Mouse (Mus musculus) heart, embryonic 11.5 days (tissue): ENCODE data around the gene Ablim1. TPM values are rescaled to one million over a fixed set of nuclear protein-coding genes. Genes with fewer than 3 reads are reported as not detected.
"Not testable (repeated sequence)": the region's sequence is repeated elsewhere in the genome, so short reads cannot be mapped to it uniquely, and the experiment has no call there.

ENCODE experiments used
- ATAC-seq: fragments of 200-750 bp; cut with Nextera tagmentation; replicated peaks from 2 replicates; pipeline ENCODE4 v1.8.0; 2017; ENCODE audit warnings: moderate library complexity; ENCODE audit not compliant: insufficient number of reproducible peaks, low FRiP score, low TSS enrichment
- H3K27ac ChIP-seq: fragments of 300-500 bp; sonication (generic); 2 replicates; pipeline ENCODE4 v1.5.1; 2014; ENCODE audit warnings: mild to moderate bottlenecking, low read depth, low read length
- H3K27me3 ChIP-seq: fragments of 300-500 bp; sonication (generic); 2 replicates; pipeline ENCODE4 v1.6.1; 2014; ENCODE audit warnings: mild to moderate bottlenecking, low read length, mixed read lengths; ENCODE audit not compliant: control insufficient read depth, insufficient read depth
- H3K36me3 ChIP-seq: fragments of 300-500 bp; sonication (generic); 2 replicates; pipeline ENCODE4 v1.6.1; 2014; ENCODE audit warnings: mild to moderate bottlenecking, low read length, moderate library complexity, mixed read lengths; ENCODE audit not compliant: control insufficient read depth, insufficient read depth
- H3K4me1 ChIP-seq: fragments of 300-500 bp; sonication (generic); 2 replicates; pipeline ENCODE4 v1.6.1; 2014; ENCODE audit warnings: low read length; ENCODE audit not compliant: control insufficient read depth, insufficient read depth
- H3K4me2 ChIP-seq: fragments of 300-500 bp; sonication (generic); 2 replicates; pipeline ENCODE4 v1.6.1; 2014; ENCODE audit warnings: mild to moderate bottlenecking, moderate library complexity
- H3K4me3 ChIP-seq: fragments of 300-500 bp; sonication (generic); 2 replicates; pipeline ENCODE4 v1.5.1; 2014; ENCODE audit warnings: low read depth, low read length
- H3K9ac ChIP-seq: fragments of 300-500 bp; sonication (generic); 2 replicates; pipeline ENCODE4 v1.6.1; 2014; ENCODE audit warnings: mild to moderate bottlenecking, low read depth, low read length, moderate library complexity
- H3K9me3 ChIP-seq: fragments of 300-500 bp; sonication (generic); replicated peaks from 2 replicates; pipeline ENCODE4 v1.6.1; 2016; ENCODE audit warnings: low read length; ENCODE audit not compliant: control insufficient read depth
- WGBS: fragments of 180-500 bp; shearing (Covaris S2); extraction: QIAGEN DNeasy Blood & Tissue Kit; methylation state at CpG from one replicate; pipeline ENCODE4 v1.1.7; 2014; ENCODE audit not compliant: insufficient replicate concordance; 5-methylcytosine and 5-hydroxymethylcytosine counted together
- polyA plus RNA-seq: library from polyadenylated mRNA; unstranded; fragments of >200 nt; fragmentation: Nextera tagmentation; extraction: Ambion mirVana; gene quantifications from 2 replicates; pipeline ENCODE4 v1.2.1, GENCODE M21; 2014

Gene Ablim1
- polyA plus RNA-seq, 1 experiment from 2014 or later: 45.8 TPM

DNA sequence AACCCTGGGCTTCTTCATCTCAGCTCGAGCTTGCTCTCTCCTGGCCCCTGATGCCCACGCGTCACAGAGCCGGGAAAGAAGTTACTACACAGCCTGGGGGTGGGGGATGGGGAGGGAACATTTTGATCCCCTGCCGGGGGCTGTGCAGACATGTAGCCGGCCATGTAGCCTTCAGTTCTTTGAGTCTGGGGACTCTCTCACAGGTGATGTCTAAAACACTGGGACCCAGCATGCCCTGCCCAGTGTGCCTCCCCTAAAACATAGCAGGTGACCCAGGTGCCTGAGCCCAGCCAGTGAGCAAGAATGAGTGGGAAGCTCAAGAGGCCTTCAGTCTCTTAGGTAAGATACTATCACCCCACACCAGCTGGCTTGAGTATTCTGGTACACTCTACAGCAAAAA is 176.2 kb downstream of the Ablim1 start:
- Histone ChIP-seq H3K4me1 (peaks cover 8% of the 10 kb centered on the region; the same call in 1 of the 2 replicates), H3K27me3 (no peaks in the 10 kb centered on the region), H3K4me2 (no peak overlapping the region), H3K9me3 (no peaks in the 10 kb centered on the region), H3K36me3 (no peaks in the 10 kb centered on the region), H3K4me3 (no peak overlapping the region), H3K27ac (no peak overlapping the region; the same call in 1 of the 2 replicates), H3K9ac (no peak overlapping the region)
- no peak; the same call in 1 of the 2 replicates for ATAC-seq
- 68% methylated on average over 6 of the region's 6 CpGs for WGBS

DNA sequence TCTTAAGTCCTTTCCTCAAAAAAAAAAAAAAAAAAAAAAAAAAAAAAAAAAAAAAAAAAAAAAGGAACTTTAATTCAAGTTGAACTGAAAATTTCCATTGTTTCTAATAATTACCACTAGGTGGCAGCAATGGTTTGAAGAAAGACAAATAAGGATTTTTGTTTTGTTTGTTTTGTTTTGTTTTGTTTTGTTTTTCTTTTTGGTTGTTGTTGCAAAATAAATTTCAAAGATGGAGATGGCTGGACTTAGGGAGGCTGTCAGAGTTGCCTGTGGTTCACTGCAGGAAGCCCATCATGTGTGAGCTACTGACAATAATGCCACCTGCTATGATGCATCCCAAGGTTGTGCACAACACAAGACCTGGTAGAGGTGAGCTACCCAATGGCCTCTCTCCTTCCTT is 176.7 kb downstream of the Ablim1 start:
- Histone ChIP-seq H3K9me3 (no peaks in the 10 kb centered on the region), H3K27ac (no peak overlapping the region), H3K4me3 (no peak overlapping the region), H3K9ac (no peak overlapping the region), H3K36me3 (no peaks in the 10 kb centered on the region), H3K4me2 (no peak overlapping the region), H3K27me3 (no peaks in the 10 kb centered on the region), H3K4me1 (peaks cover 8% of the 10 kb centered on the region; the same call in 1 of the 2 replicates)
- ATAC-seq: no peak

DNA sequence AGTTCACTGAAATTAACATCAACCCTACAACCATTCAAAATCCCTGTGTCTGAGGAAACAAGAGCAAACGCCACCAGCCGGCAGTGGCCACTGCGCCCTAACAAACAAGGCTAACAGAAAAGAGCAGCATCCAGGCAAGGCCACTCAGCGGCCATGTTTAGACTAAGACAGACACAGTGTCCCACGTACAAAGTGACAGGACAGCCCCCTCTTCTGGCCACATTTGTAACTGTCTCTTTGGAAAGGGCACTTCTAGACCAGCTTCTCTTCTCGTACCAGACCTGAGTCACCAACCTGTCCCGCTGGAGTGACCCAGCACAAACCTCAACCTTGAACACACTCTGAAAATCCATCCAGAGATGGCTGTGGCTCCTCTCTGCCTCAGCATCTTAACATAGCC is 178.5 kb downstream of the Ablim1 start:
- H3K27me3 ChIP-seq: no peaks in the 10 kb centered on the region
- H3K9me3 ChIP-seq: no peaks in the 10 kb centered on the region
- no peak overlapping the region for H3K9ac ChIP-seq
- peaks cover 10% of the 10 kb centered on the region; the same call in 1 of the 2 replicates for H3K4me1 ChIP-seq
- H3K27ac ChIP-seq: no peak overlapping the region
- no peaks in the 10 kb centered on the region for H3K36me3 ChIP-seq
- H3K4me2 ChIP-seq: no peak overlapping the region
- ATAC-seq: no peak
- 55% methylated on average over 7 of the region's 7 CpGs for WGBS
- H3K4me3 ChIP-seq: no peak overlapping the region

DNA sequence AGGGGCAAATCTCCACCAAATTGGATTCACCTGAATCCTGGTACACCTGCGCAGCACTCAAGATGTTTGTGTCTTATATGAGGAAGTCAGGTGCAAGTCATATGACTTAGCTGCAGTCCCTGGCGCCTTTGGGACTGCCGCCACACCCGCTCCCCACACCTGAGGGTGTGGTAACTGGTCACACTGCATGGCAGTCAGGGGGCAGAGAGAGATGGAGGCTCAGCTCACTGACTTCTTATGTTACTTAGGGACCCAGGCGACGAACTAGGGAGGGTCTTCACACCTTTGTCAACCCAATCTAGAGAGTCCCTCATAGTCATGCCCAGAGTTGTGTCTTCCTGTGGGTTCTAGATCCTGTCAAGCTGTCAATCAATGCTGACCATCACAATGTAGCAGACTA is 179.1 kb downstream of the Ablim1 start:
- not testable (repeated sequence) for ATAC-seq, H3K9ac ChIP-seq, H3K27ac ChIP-seq, H3K27me3 ChIP-seq, H3K4me2 ChIP-seq, H3K9me3 ChIP-seq, H3K4me3 ChIP-seq, H3K4me1 ChIP-seq, H3K36me3 ChIP-seq
- WGBS: 80% methylated on average over 6 of the region's 6 CpGs

DNA sequence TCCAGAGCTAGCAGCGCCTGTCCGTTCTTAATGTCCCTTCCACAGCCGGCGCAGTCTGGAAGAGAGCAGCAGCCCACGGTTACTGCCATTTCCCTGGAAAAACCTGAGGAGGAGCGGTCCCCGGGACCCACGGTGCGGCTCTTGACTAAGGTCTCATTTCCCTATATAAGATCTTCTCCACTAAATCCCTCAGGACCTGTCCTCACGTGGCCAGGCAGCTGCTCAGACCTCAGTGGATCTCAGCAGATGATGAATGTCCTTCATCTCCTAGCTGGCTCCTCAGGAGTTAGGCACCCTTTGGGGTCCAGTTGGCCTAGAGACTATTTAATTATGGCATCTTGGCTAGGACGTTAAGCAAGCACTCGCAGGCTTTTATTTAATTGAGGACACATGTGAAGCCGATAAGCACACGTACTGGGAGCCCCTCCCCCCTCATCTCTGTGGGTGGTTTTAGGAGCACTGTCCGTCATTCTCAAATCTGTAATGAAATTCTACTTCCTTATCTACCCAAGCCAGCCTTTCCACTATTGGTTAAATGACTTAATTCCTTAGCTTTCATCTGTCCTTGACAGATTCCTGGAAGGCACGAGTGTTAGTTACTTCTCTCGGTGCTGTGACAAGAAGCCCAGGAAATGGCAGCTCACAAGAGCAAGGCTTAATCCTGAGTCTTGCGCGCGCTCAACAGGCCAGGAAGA is 179.9 kb downstream of the Ablim1 start:
- H3K27ac ChIP-seq: no peak overlapping the region
- no peaks in the 10 kb centered on the region for H3K36me3 ChIP-seq
- H3K4me1 ChIP-seq: peaks cover 8% of the 10 kb centered on the region; the same call in 1 of the 2 replicates
- no peaks in the 10 kb centered on the region for H3K27me3 ChIP-seq
- no peak for ATAC-seq
- H3K9ac ChIP-seq: no peak overlapping the region
- H3K4me2 ChIP-seq: no peak overlapping the region
- no peaks in the 10 kb centered on the region for H3K9me3 ChIP-seq
- 50% methylated on average over 20 of the region's 20 CpGs for WGBS
- no peak overlapping the region for H3K4me3 ChIP-seq

DNA sequence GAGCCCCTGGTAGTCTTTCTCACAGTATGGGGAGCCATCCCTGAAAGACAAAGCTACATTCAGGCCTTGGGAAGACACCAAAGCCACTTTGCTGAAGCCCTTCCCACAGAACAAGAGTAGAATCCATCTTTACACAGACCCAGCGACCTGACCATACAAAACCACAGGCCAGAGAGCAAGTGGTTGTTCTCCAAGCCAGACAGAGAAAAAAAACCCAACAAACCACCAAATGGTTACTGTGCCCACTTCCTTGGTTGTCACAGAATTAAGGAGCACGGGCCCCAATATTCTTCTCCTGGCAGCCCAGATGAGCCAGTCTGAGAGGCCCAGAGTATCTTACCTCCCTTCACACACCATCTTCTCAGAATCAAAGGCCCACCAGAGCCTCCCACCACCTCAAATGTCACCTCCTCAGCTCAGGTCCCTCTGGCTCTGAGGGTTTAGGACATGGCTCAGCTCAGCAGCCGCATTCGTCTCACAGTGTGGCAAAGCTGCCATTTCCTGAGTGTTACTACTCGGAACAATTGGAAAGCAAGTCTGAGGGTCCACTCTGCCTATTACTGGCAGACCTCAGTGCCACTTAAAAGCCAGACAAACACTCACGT is 181.7 kb downstream of the Ablim1 start:
- no peak for ATAC-seq
- Histone ChIP-seq H3K9me3 (no peaks in the 10 kb centered on the region), H3K27me3 (no peaks in the 10 kb centered on the region), H3K4me1 (peaks cover 10% of the 10 kb centered on the region; the same call in 1 of the 2 replicates), H3K9ac (no peak overlapping the region), H3K4me2 (no peak overlapping the region), H3K36me3 (no peaks in the 10 kb centered on the region), H3K4me3 (no peak overlapping the region), H3K27ac (no peak overlapping the region)
- 78% methylated on average over 6 of the region's 6 CpGs for WGBS

DNA sequence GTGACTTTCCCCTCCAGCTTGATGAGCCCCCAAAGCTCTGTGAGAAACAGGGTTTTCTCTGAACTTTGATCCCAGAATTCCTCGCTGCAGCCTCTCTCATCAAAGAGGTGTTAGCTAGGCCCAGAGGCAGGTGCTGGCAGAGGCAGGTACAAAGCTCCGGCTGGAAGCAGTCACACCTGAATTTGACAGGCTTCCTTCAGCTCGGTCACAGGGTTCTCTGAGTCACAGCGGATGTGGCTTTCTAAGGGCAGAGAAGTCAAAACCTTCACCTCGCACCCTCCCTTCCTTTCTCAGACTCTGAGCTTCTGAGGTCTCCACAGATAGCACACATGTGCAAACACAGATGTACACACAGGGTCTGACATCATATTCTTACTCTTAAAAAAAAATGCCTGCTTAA is 182.4 kb downstream of the Ablim1 start:
- Histone ChIP-seq H3K9ac (no peak overlapping the region), H3K36me3 (no peaks in the 10 kb centered on the region), H3K4me2 (no peak overlapping the region), H3K27ac (no peak overlapping the region), H3K4me3 (no peak overlapping the region), H3K4me1 (peaks cover 10% of the 10 kb centered on the region; the same call in 1 of the 2 replicates), H3K27me3 (no peaks in the 10 kb centered on the region), H3K9me3 (no peaks in the 10 kb centered on the region)
- no peak for ATAC-seq
- 66% methylated on average over 5 of the region's 5 CpGs for WGBS

DNA sequence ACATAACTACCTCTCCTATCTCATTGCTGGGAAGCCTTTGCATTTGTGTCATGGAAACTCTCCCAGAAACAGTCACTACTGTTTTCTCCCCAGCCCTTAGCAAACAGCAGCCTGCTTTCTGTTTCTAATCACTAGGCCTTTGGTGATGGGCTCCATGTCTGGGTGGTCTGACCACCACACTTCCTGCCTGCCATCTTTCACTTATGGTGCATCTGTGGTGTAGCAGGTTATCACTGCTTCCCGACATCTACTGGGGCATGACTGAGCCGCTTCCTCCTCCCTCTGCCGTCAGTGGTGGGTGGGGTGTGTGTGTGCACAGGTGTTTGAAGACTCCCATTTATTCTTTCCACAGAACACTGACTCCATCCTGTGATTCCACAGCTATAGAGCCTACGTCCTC is 183.4 kb downstream of the Ablim1 start:
- no peak for ATAC-seq
- no peak overlapping the region for H3K9ac ChIP-seq
- H3K9me3 ChIP-seq: no peaks in the 10 kb centered on the region
- H3K27ac ChIP-seq: no peak overlapping the region
- H3K36me3 ChIP-seq: no peaks in the 10 kb centered on the region
- WGBS: 41% methylated on average over 4 of the region's 4 CpGs
- H3K27me3 ChIP-seq: no peaks in the 10 kb centered on the region
- H3K4me1 ChIP-seq: peaks cover 10% of the 10 kb centered on the region; the same call in 1 of the 2 replicates
- no peak overlapping the region for H3K4me2 ChIP-seq
- H3K4me3 ChIP-seq: no peak overlapping the region

DNA sequence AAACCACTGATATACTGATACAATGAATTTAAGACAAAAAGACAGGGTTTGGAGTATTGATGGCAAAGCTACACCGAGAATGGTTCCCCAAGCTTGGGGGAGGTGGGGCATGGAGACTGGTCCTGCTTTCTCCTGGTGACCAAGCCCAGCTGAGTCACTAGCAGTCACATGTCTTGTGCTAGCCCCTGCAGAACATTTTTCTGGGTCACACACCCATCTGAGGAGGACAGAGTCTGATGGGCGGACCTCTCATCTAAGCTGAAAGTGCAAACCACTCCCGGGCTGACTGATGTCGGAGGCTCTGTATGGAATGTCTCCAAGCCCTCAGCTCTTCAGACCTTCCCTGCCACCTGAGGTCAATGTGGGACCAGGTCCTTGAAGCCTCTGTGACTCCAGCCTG is 184.1 kb downstream of the Ablim1 start:
- H3K36me3 ChIP-seq: no peaks in the 10 kb centered on the region
- H3K27ac ChIP-seq: no peak overlapping the region
- no peak for ATAC-seq
- no peak overlapping the region for H3K4me2 ChIP-seq
- H3K4me3 ChIP-seq: no peak overlapping the region
- 80% methylated on average over 4 of the region's 4 CpGs for WGBS
- H3K9me3 ChIP-seq: no peaks in the 10 kb centered on the region
- peaks cover 10% of the 10 kb centered on the region; the same call in 1 of the 2 replicates for H3K4me1 ChIP-seq
- H3K9ac ChIP-seq: no peak overlapping the region
- no peaks in the 10 kb centered on the region for H3K27me3 ChIP-seq
